Mouse (Mus musculus) adrenal gland, postnatal 25 days (tissue): ENCODE results near the gene Mxd1. TPM values are rescaled to one million over a fixed set of nuclear protein-coding genes. Genes with fewer than 3 reads are reported as not detected.

Experiments used
- DNase-seq: peaks from one replicate; pipeline ENCODE4 v3.0.0; 2021; ENCODE audit warnings: mixed read lengths
- long read RNA-seq: library from polyadenylated mRNA; stranded (forward); transcript quantifications from one replicate; pipeline ENCODE4 v2.0.0, GENCODE M21; 2021
- total RNA-seq: library from RNA; stranded (reverse); gene quantifications from 2 replicates; pipeline ENCODE4 v1.2.3, GENCODE M21; 2021

Mxd1 gene
- total RNA-seq = 12.7 and 13.0 TPM in 2 replicates
- long read RNA-seq, full-length matches to known transcripts = 1 of 1 reads
- long read RNA-seq, partial matches to known transcripts = 0 of 1 reads
- long read RNA-seq, other reads (novel, unspliced or antisense) = 0 of 1 reads

GRCm38 (mm10) chr6:86668580-86669239, at the start of gene Mxd1:
Mxd1 (minus strand) TSS chr6:86669161.
- DNase-seq = no peak

GRCm38 (mm10) chr6:86708072-86708774, 39.3 kb upstream of the Mxd1 start:
- DNase-seq = no peak

- DNase-seq = no peak
Observed at GRCm38 (mm10) chr6:86702577-86702976, 33.6 kb upstream of the Mxd1 start.

- DNase-seq = no peak
Observed at GRCm38 (mm10) chr6:86697903-86698302, 28.9 kb upstream of the Mxd1 start.

GRCm38 (mm10) chr6:86696213-86696612, 27.3 kb upstream of the Mxd1 start:
- no peak for DNase-seq

GRCm38 (mm10) chr6:86694465-86694864, 25.5 kb upstream of the Mxd1 start:
- peak; percentile 46 for DNase-seq

GRCm38 (mm10) chr6:86689671-86690070, 20.7 kb upstream of the Mxd1 start:
- DNase-seq = no peak

GRCm38 (mm10) chr6:86686971-86687370, 18.0 kb upstream of the Mxd1 start:
- no peak for DNase-seq

- no peak for DNase-seq
Observed at GRCm38 (mm10) chr6:86684655-86685011, 15.7 kb upstream of the Mxd1 start.

- peak; percentile 89 for DNase-seq
Observed at GRCm38 (mm10) chr6:86683872-86684654, 15.1 kb upstream of the Mxd1 start, which contains the start of gene Snrnp27. Snrnp27 (minus strand) TSS chr6:86684522.

- DNase-seq = no peak
Observed at GRCm38 (mm10) chr6:86681289-86681688, 12.3 kb upstream of the Mxd1 start.

- no peak for DNase-seq
Observed at GRCm38 (mm10) chr6:86678341-86678740, 9.4 kb upstream of the Mxd1 start.

- no peak for DNase-seq
Observed at GRCm38 (mm10) chr6:86670873-86671272, 1.9 kb upstream of the Mxd1 start.

- peak; percentile 100 for DNase-seq
Observed at GRCm38 (mm10) chr6:86669240-86669727, 323 bp upstream of the Mxd1 start.

GRCm38 (mm10) chr6:86667061-86667460, 1.9 kb downstream of the Mxd1 start:
- DNase-seq = no peak

GRCm38 (mm10) chr6:86665560-86666307, 3.2 kb downstream of the Mxd1 start:
- no peak for DNase-seq

- DNase-seq = no peak
Observed at GRCm38 (mm10) chr6:86665076-86665475, 3.9 kb downstream of the Mxd1 start.

- no peak for DNase-seq
Observed at GRCm38 (mm10) chr6:86660161-86660877, 8.6 kb downstream of the Mxd1 start.

GRCm38 (mm10) chr6:86658501-86658900, 10.5 kb downstream of the Mxd1 start:
- no peak for DNase-seq

GRCm38 (mm10) chr6:86654270-86654916, 14.6 kb downstream of the Mxd1 start:
- DNase-seq = no peak

- no peak for DNase-seq
Observed at GRCm38 (mm10) chr6:86653026-86653425, 15.9 kb downstream of the Mxd1 start.
